In the genomic region with DNA sequence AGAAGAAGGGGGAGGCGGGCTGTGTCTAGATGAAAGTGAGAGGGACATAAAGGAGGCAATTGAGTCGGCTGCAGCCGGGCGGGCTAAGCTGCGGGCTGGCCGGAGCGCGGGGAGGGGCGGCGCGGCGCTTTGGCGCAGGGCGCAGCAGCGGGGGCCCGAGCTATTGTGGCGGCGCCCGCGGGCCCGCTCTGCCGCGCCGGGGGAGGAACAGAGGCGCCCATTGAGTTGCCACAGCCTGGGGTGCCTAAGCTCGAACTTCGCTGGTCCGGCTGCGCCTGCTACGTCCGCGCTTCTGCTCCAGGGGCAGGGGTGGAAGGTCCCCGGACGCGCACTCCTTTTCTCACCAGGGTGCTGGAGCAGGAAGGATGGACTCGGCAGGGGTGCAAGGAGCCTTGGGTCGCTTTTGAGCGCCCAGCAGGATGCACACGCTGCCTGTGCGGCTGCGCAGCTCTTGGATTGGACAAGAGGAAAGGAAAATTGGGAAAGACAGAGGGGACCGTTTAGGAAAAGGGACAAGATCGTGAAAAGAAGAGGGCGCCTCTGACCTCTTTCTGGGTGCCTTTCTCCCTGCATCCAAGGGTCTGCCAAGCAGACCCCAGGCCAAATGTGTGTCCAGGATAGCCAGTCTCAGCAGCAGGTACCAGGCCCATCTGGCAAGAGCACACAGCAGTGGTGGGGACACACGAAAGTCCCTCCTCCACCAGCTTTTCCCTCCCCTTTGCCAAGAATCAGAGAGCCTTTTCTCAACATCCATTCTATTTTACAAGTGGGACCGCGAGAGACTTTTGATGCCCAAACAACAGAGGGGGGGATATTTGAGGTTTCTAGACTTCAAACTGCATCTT, we compare ENCODE assay signal across 9 mouse cellular contexts. TPM values are rescaled to one million over a fixed set of nuclear protein-coding genes. Genes with fewer than 3 reads are reported as not detected.
DNase-seq lines count a peak whose midpoint lies in the region; ATAC-seq and TF ChIP-seq lines count a peak whose summit lies in the region.
"Had no signal": no experiment of that assay in that cellular context is flagged by ENCODE, and none has a peak within 500 bp of the region (broad histone marks: within the 10 kb centered on the region; RNA-seq: fewer than 3 reads in every experiment).

No protein-coding gene starts in this region.

- H3K4me3 ChIP-seq in liver, embryonic 12.5 days = no peak overlapping the region
- no peak overlapping the region for H3K4me3 ChIP-seq in liver, postnatal 0 days (ENCODE audit: low read depth, low read length)
- peak overlapping the region; percentile 65 for H3K4me3 ChIP-seq in embryonic facial prominence, embryonic 10.5 days
- peak overlapping the region; percentile 14; the same call in 1 of the 2 replicates for H3K4me3 ChIP-seq in intestine, embryonic 15.5 days (replicated peaks)
- H3K4me3 ChIP-seq in stomach, embryonic 14.5 days (ENCODE audit: low read depth, low read length) = peak overlapping the region; percentile 5; the same call in 1 of the 2 replicates
- H3K4me3 ChIP-seq: liver, embryonic 15.5 days had no signal

- H3K27me3 ChIP-seq in liver, embryonic 12.5 days (replicated peaks) = peaks cover 95% of the 10 kb centered on the region
- H3K27me3 ChIP-seq in liver, postnatal 0 days (ENCODE audit: insufficient read depth, low read length) = peaks cover 94% of the 10 kb centered on the region
- peaks cover 98% of the 10 kb centered on the region for H3K27me3 ChIP-seq in embryonic facial prominence, embryonic 10.5 days (replicated peaks; ENCODE audit: low read depth, poor library complexity, severe bottlenecking)
- H3K27me3 ChIP-seq in intestine, embryonic 15.5 days (replicated peaks) = peaks cover 83% of the 10 kb centered on the region
- peaks cover 73% of the 10 kb centered on the region for H3K27me3 ChIP-seq in stomach, embryonic 14.5 days (ENCODE audit: control insufficient read depth, insufficient read depth, low read length)

- TF ChIP-seq CTCF in liver, postnatal 0 days (IDR thresholded peaks at IDR 0.05; ENCODE audit: low read depth) = no peak

- no peaks in the 10 kb centered on the region for H3K4me1 ChIP-seq in liver, embryonic 12.5 days
- no peaks in the 10 kb centered on the region for H3K4me1 ChIP-seq in liver, postnatal 0 days (ENCODE audit: insufficient read depth)
- peaks cover 60% of the 10 kb centered on the region for H3K4me1 ChIP-seq in embryonic facial prominence, embryonic 10.5 days
- H3K4me1 ChIP-seq in intestine, embryonic 15.5 days (replicated peaks) = peaks cover 5% of the 10 kb centered on the region
- H3K4me1 ChIP-seq in stomach, embryonic 14.5 days (ENCODE audit: control insufficient read depth, insufficient read depth, low read length) = no peaks in the 10 kb centered on the region
- H3K4me1 ChIP-seq: liver, embryonic 15.5 days had no signal

- no peak overlapping the region for H3K27ac ChIP-seq in liver, embryonic 12.5 days
- H3K27ac ChIP-seq in liver, postnatal 0 days (ENCODE audit: low read depth) = no peak overlapping the region
- H3K27ac ChIP-seq in embryonic facial prominence, embryonic 10.5 days (replicated peaks) = peak overlapping the region; percentile 90
- no peak overlapping the region for H3K27ac ChIP-seq in intestine, embryonic 15.5 days
- H3K27ac ChIP-seq in stomach, embryonic 14.5 days (ENCODE audit: low read length) = no peak overlapping the region
- H3K27ac ChIP-seq: liver, embryonic 15.5 days had no signal

- no peak for DNase-seq in liver, postnatal 0 days
- peak; percentile 81 for DNase-seq in embryonic facial prominence, embryonic 10.5 days (ENCODE audit: low spot score)
- DNase-seq in urinary bladder, adult 18-20 months (ENCODE audit: low spot score in 2 of 2) = no peak
- DNase-seq in B cell, adult 2 months = no peak
- no peak for DNase-seq in layer of hippocampus, postnatal 36 days

- no peak for ATAC-seq in liver, embryonic 12.5 days
- ATAC-seq in liver, postnatal 0 days = no peak
- 0 out of 2 replicates have a peak, but pooled peaks have one; percentile 36 for ATAC-seq in intestine, embryonic 15.5 days
- ATAC-seq in stomach, embryonic 14.5 days (ENCODE audit: insufficient number of reproducible peaks, insufficient read depth, low FRiP score, low read depth) = no peak

- no peak for TF ChIP-seq EP300 in liver, postnatal 0 days (IDR thresholded peaks at IDR 0.05; ENCODE audit: low read depth)

- H3K9ac ChIP-seq in liver, embryonic 12.5 days = no peak overlapping the region
- no peak overlapping the region for H3K9ac ChIP-seq in liver, postnatal 0 days (replicated peaks)
- H3K9ac ChIP-seq in intestine, embryonic 15.5 days = no peak overlapping the region
- H3K9ac ChIP-seq in stomach, embryonic 14.5 days (replicated peaks; ENCODE audit: low read depth, low read length) = no peak overlapping the region
- H3K9ac ChIP-seq: liver, embryonic 15.5 days had no signal

- H3K4me2 ChIP-seq in liver, embryonic 12.5 days = peak overlapping the region; percentile 24
- H3K4me2 ChIP-seq in liver, postnatal 0 days (ENCODE audit: low read depth, low read length) = no peak overlapping the region
- peak overlapping the region; percentile 42 for H3K4me2 ChIP-seq in intestine, embryonic 15.5 days (replicated peaks)
- no peak overlapping the region; the same call in 1 of the 2 replicates for H3K4me2 ChIP-seq in stomach, embryonic 14.5 days (replicated peaks; ENCODE audit: low read depth, low read length)
- H3K4me2 ChIP-seq: liver, embryonic 15.5 days had no signal

- no peaks in the 10 kb centered on the region for H3K36me3 ChIP-seq in liver, embryonic 12.5 days
- no peaks in the 10 kb centered on the region for H3K36me3 ChIP-seq in liver, postnatal 0 days (replicated peaks; ENCODE audit: insufficient read depth, low read length)
- H3K36me3 ChIP-seq in embryonic facial prominence, embryonic 10.5 days (replicated peaks) = no peaks in the 10 kb centered on the region
- H3K36me3 ChIP-seq in intestine, embryonic 15.5 days = no peaks in the 10 kb centered on the region
- no peaks in the 10 kb centered on the region for H3K36me3 ChIP-seq in stomach, embryonic 14.5 days (ENCODE audit: control insufficient read depth, insufficient read depth, low read length)
- H3K36me3 ChIP-seq: liver, embryonic 15.5 days had no signal

- H3K9me3 ChIP-seq in liver, embryonic 12.5 days (replicated peaks) = no peaks in the 10 kb centered on the region
- H3K9me3 ChIP-seq in liver, postnatal 0 days (ENCODE audit: low read length) = no peaks in the 10 kb centered on the region
- no peaks in the 10 kb centered on the region for H3K9me3 ChIP-seq in embryonic facial prominence, embryonic 10.5 days
- no peaks in the 10 kb centered on the region for H3K9me3 ChIP-seq in intestine, embryonic 15.5 days
- no peaks in the 10 kb centered on the region for H3K9me3 ChIP-seq in stomach, embryonic 14.5 days (ENCODE audit: control insufficient read depth, low read depth, low read length)
- H3K9me3 ChIP-seq: liver, embryonic 15.5 days had no signal

- WGBS in liver, embryonic 12.5 days (ENCODE audit: insufficient replicate concordance) = 1% methylated on average over 38 of the region's 47 CpGs
- WGBS in liver, postnatal 0 days (ENCODE audit: insufficient replicate concordance) = under 1% methylated on average over 42 of the region's 47 CpGs
- WGBS in embryonic facial prominence, embryonic 10.5 days = under 1% methylated on average over 47 of the region's 47 CpGs
- 1% methylated on average over 47 of the region's 47 CpGs for WGBS in intestine, embryonic 15.5 days
- under 1% methylated on average over 45 of the region's 47 CpGs for WGBS in stomach, embryonic 14.5 days

RNA-seq across cellular contexts. Expression of a gene that starts 7.2 kb away (rescaled TPM):
- 0.04 TPM in 1 of 2 replicates, not detected in the other for polyA plus RNA-seq in liver, embryonic 12.5 days (2016; fragmentation: Nextera tagmentation; extraction: Ambion mirVana)
- polyA plus RNA-seq in liver, postnatal 0 days (2015; fragmentation: Nextera tagmentation; extraction: Ambion mirVana) = not detected in 2 replicates
- 16.6 and 17.7 TPM in 2 replicates for polyA plus RNA-seq in embryonic facial prominence, embryonic 10.5 days (2016; fragmentation: Nextera tagmentation; extraction: Ambion mirVana)
- polyA plus RNA-seq in intestine, embryonic 15.5 days (2015; fragmentation: Nextera tagmentation; extraction: Ambion mirVana) = 0.04 TPM in 1 of 2 replicates, not detected in the other
- polyA plus RNA-seq in stomach, embryonic 14.5 days (2014; fragmentation: Nextera tagmentation; extraction: Ambion mirVana) = not detected in 2 replicates
- total RNA-seq in layer of hippocampus, postnatal 36 days (2021) = not detected

Comparison
In these comparisons a context has a peak if more than half of its experiments do, and no peak if none do; other contexts are left out.
1. H3K4me2 ChIP-seq: peak in liver, embryonic 12.5 days (single experiment) and intestine, embryonic 15.5 days (single experiment); none in liver, postnatal 0 days (single experiment) and stomach, embryonic 14.5 days (single experiment).
2. H3K4me3 ChIP-seq: peak in embryonic facial prominence, embryonic 10.5 days (single experiment), intestine, embryonic 15.5 days (single experiment) and stomach, embryonic 14.5 days (single experiment); none in liver, embryonic 12.5 days (single experiment) and liver, postnatal 0 days (single experiment).
3. RNA of a gene that starts 7.2 kb away (polyA plus RNA-seq): 16.6 to 17.7 TPM in embryonic facial prominence, embryonic 10.5 days; 0.04 TPM in liver, embryonic 12.5 days, not detected in stomach, embryonic 14.5 days, 0.04 TPM in intestine, embryonic 15.5 days and not detected in liver, postnatal 0 days; every median in the first group is over 10 times any median in the second.